Mouse (Mus musculus) thymus, postnatal 36 days (tissue): ENCODE measurements around the gene Celf2.
"Not testable (repeated sequence)": the region's sequence is repeated elsewhere in the genome, so short reads cannot be mapped to it uniquely, and the experiment has no call there.

Experiments
- DNase-seq, 2 experiments: peaks; one replicate each; pipeline ENCODE4 v3.0.0; 2022; ENCODE audit warnings: mixed read lengths in 2 of 2

The Celf2 gene

DNA sequence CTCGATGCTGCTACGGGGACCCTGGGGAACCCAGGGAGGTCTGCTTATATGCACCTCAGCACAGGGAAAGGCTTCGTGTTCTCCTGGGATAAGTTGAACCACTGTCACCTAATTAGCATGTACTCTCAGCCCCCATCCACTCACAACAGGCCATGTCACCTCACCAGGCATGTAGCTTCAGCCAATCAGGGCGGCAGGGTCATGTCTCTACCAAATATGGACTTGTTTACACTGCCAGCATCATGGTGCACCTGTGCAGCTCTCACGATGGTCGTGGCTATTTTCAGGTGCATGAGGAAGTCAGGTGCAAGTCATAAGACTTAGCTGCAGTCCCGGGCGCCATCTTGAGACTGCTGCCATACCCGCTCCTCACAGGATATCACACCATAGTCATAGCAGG is at the start of gene Celf2:
Celf2 (minus strand) TSS at position 101 of the 400 bp plus-strand sequence.
- DNase-seq, result not testable (repeated sequence)

DNA sequence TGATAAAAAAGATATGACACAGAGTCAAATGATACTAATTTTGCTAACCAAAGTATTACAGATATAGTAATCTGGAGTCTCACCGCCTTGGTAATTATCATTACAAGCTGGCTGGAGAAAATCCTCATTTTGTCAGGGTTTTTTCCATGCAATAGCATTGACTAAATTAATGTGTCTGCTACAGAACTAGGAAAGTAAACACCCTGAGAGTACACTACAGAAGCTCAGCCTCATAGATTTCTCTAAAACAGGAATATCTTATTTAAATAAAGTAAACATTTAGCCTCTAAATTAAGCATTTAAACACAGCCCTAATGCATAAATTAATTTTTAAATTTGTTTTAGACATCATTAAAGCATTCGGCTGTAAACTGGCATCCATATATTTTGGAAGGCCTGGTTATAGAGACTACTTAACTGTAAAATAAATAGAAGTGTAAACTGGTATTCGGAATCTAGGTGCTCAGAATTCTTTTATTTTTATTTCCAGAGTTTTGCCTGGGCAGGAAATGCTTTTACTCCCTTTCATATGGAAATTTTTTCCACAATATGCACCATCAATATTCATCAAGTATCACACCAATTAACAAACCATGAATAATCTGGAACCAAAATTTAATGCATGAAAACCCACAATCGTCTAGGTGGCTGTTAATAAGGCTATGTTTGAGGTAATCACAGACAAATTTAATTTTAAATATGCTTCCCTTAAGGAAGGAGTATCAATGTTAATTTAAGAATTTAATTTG is 46.0 kb upstream of the Celf2 start:
- no peak for DNase-seq

DNA sequence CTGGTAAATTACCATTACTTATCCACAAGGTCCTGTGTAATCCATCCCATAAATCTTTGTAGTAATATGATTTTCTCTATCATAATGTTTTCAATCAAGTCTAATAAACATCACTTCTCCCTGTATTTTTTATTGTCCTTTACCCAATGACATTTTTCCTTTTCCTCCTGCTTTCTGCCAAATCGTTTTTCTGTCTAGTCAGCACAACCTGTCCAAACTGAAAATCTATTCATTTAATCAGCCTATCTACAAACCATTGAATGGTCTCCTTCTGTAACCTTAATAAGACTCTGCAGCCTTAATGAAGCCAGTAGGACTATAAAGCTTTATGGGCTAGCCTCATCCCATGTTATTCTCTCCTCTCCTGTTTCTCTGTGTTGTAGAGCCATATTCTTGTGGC is 45.2 kb upstream of the Celf2 start:
- no peak for DNase-seq

- DNase-seq, result no peak
These were observed 43.5 kb upstream of the Celf2 start for GRCm38 (mm10) chr2:7552887-7553286.

- DNase-seq, result no peak
These were observed 39.5 kb upstream of the Celf2 start for GRCm38 (mm10) chr2:7548886-7549285.

DNA sequence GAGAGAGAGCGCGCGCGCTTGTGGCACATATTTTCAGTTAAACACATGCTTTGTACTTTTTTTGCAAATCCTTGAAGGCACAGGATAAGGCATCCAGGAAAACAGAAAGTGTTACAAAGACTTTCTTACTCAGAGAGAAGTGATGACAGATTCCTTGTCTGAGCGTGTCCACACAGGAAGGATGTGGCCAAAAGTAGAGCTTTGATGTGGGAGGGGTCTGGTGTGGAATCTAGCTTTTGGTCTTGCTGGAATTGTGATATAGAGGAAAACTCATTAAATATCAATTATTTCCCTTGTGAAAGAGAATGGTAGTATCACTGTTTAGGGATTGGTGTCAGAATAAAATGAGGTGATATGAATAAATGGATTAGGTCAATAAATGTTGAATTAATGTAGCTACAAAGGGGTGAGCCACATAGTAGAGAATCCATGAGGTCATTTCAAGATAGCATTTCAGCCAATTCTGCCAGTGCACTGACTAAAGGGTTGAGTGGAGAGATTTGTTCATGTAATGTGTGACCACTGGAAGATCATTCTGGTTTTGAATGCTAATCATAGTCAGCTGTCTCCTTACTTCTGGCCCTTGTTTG is 25.3 kb upstream of the Celf2 start:
- no peak for DNase-seq

DNA sequence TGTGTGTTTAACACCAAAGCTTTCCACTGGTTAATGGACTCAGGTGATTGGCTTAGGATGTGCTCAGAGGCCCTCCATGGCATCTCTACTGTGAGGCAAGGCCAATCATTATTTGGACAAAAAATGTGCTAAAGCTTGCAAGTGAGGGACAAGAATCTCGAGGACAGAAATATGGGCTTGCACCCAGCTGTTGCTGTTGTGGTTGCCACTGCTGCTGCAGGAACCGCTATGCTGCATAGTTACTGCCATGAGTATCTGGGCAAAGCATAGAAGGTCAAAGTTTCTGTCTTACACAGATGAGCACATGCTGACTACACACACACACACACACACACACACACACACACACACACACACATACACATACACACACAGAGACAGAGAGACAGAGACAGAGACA is 24.8 kb upstream of the Celf2 start:
- no peak for DNase-seq

- no peak for DNase-seq
These were observed 22.0 kb upstream of the Celf2 start for GRCm38 (mm10) chr2:7531185-7531960.

GRCm38 (mm10) chr2:7530461-7531184 is 21.3 kb upstream of the Celf2 start:
- no peak for DNase-seq

DNA sequence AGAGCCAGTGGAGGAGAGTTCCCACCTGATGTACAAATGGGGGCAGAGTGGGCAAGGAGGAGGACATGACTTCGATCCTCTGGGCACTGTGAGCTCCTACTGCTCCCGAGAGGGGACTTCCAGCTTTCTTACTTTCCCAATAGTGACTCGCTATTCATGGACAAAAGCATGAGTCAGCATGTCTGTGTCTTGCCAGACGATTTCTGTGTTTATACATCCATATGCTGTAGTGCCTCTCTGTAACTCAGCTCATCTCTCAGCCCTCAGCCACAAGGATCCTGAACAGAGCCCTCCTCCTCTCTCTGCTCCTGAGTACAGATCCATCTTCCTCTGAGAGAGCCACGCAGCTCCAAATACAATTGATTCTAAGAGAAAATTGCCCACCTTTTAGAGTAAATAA is 20.3 kb upstream of the Celf2 start:
- no peak for DNase-seq

- no peak for DNase-seq
These were observed 17.3 kb upstream of the Celf2 start for GRCm38 (mm10) chr2:7526696-7527095.

DNA sequence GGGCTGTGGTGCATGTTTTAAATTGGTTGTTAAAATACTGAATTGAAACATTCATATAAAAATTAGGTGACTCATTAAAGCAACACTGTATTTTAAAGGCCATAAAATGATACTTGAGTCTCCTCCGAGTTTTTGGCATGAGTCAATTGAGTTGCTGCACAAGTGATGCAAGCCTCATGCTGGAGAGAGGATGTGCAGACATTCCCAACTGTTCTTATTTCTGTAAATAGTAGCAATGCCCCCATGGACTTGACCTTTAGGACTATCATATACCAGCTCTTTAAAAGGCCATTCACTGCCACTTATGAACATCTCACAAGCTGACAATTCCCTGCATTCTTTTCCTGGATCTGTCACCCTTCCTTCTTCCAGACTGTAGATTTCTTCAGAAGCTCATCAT is 10.1 kb upstream of the Celf2 start:
- no peak for DNase-seq

- DNase-seq, result no peak
These were observed 15.9 kb downstream of the Celf2 start for GRCm38 (mm10) chr2:7493420-7493819.

- DNase-seq, result no peak
These were observed 24.4 kb downstream of the Celf2 start for GRCm38 (mm10) chr2:7484974-7485373.

- no peak for DNase-seq
These were observed 27.3 kb downstream of the Celf2 start for GRCm38 (mm10) chr2:7482062-7482461.

GRCm38 (mm10) chr2:7460329-7461056 is 48.9 kb downstream of the Celf2 start:
- no peak for DNase-seq

DNA sequence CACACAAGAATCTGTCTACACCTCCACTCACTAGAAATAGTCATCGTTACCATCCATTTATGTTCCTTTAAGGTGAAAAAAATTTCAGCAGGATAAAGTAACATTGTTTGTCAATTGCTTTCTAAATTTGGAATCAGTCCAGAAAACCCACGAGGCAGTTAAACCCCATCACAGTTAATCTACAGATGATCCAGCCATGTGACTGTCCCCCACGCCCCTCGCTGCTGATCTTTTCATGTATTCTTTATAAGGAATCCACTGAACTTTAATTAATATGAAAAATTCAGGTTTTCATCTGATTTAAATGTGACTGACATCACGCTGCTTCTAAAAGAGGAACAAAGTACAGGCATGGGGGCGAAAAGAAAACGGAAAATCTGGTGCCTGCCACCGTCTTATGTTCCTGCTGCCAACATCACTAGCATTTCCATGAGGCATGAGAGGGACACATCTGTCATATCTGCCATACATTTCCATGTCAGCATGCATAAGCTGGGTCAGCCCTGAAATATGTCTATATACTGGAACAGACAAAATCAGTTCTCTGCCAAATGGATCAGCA is 70.6 kb downstream of the Celf2 start:
- no peak for DNase-seq

DNA sequence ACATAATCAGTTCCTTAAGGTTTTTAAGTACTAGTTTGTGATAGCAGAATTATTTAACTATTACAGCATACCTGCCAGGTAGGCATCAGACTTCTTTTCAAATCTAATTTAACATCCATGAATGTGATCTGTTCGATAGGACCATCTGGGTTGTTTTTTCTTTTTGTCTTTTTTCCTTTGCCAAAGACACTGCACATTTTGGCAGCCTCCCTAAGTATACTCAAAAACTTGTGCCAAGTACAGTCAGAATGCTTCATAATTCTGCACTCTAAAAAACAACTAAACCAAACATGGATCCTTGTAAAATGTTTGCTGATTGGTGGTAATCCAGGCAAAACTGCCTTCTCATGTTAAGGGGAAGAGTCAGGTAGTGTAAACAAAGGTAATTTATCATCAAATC is 82.9 kb downstream of the Celf2 start:
- no peak for DNase-seq

DNA sequence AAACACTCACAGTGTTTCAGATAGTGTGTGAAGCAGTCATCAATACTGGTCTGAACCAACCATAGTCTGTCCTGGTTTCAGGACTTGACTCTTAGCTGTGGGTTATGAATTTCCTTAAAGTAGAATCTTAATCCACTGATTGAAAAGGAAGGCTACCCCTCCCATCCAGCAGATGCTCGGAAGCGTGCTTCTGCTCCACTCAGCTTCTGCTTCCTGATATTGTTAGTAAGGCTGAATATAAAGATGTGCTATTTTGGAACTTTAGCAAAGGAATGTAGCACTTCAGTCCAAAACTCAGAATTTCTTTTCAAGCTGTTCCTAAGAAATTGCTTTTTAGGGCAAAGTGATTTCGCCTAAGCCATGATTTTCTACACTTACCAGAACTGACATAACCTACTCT is 108.8 kb downstream of the Celf2 start:
- DNase-seq, result no peak

GRCm38 (mm10) chr2:7395935-7396334 is 113.4 kb downstream of the Celf2 start:
- DNase-seq, result no peak

GRCm38 (mm10) chr2:7395473-7395872 is 113.9 kb downstream of the Celf2 start:
- no peak for DNase-seq

- DNase-seq, result no peak
These were observed 116.9 kb downstream of the Celf2 start for GRCm38 (mm10) chr2:7392500-7392899.
